Mouse (Mus musculus): ENCODE data around the gene Xrcc3. TPM values are rescaled to one million over a fixed set of nuclear protein-coding genes. Genes with fewer than 3 reads are reported as not detected.

Xrcc3 gene
- polyA plus RNA-seq (2015; fragmentation: Nextera tagmentation; extraction: Ambion mirVana), result 1.8 and 2.1 TPM in 2 replicates

- H3K9ac ChIP-seq (replicated peaks; ENCODE audit: low read depth), result peak within 1 kb of the TSS; percentile 83
- peak within 1 kb of the TSS; percentile 98 for H3K27ac ChIP-seq (ENCODE audit: low read length)
- H3K4me2 ChIP-seq (replicated peaks; ENCODE audit: low read depth, low read length), result peak within 1 kb of the TSS; percentile 81
- H3K4me3 ChIP-seq (ENCODE audit: low read depth, low read length), result peak within 1 kb of the TSS; percentile 70
- under 1% methylated on average over 80 of the region's 87 CpGs for WGBS
- H3K9me3 ChIP-seq (ENCODE audit: low read length), result no peaks in the 10 kb centered on the region
- no peaks in the 10 kb centered on the region for H3K27me3 ChIP-seq (replicated peaks; ENCODE audit: insufficient read depth, low read length)
- H3K4me1 ChIP-seq (ENCODE audit: insufficient read depth, low read depth, low read length), result peaks cover 26% of the 10 kb centered on the region
- DNase-seq (ENCODE audit: low spot score), result peak; percentile 100
- peak; percentile 95 for ATAC-seq
- no peaks in the 10 kb centered on the region for H3K36me3 ChIP-seq (ENCODE audit: insufficient read depth, low read length)
- TF ChIP-seq CTCF (IDR thresholded peaks at IDR 0.05) (no peak), EP300 (IDR thresholded peaks at IDR 0.05) (no peak; the same call in 1 of the 2 replicates)
These were observed at the start of gene Xrcc3, which contains the start of gene Zfyve21 for GRCm38 (mm10) chr12:111813766-111814617. Xrcc3 (minus strand) TSS chr12:111813873. Zfyve21 (plus strand) TSS chr12:111814170.

DNA sequence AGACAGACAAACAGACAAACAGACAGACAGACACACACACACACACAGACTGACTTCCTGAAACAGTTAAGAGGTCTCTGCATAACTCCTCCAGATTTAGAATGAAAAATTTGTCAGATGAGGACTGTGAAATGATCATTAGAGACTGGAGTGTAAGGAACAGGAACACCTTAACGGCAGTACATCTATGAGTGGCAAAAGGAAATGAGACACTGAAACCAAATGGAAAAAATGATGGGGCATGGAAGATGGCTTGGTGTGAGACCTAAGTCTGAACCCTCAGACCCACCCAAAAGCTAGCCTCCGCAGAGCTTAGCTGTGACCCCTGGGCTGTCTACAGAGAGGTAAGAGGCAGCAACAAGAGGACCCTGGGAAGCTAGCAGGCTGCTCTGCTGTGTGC, 41.8 kb upstream of the Xrcc3 start:
- TF ChIP-seq EP300 (IDR thresholded peaks at IDR 0.05) (no peak), CTCF (IDR thresholded peaks at IDR 0.05) (no peak)
- no peak overlapping the region for H3K4me3 ChIP-seq (ENCODE audit: low read depth, low read length)
- ATAC-seq (no peak), DNase-seq (ENCODE audit: low spot score) (no peak)
- H3K9me3 ChIP-seq (ENCODE audit: low read length), result no peaks in the 10 kb centered on the region
- H3K27me3 ChIP-seq (replicated peaks; ENCODE audit: insufficient read depth, low read length), result no peaks in the 10 kb centered on the region
- H3K9ac ChIP-seq (replicated peaks; ENCODE audit: low read depth), result no peak overlapping the region
- 94% methylated on average over 2 of the region's 2 CpGs for WGBS
- no peak overlapping the region for H3K4me2 ChIP-seq (replicated peaks; ENCODE audit: low read depth, low read length)
- peaks cover 1% of the 10 kb centered on the region; the same call in 1 of the 2 replicates for H3K36me3 ChIP-seq (ENCODE audit: insufficient read depth, low read length)
- no peaks in the 10 kb centered on the region for H3K4me1 ChIP-seq (ENCODE audit: insufficient read depth, low read depth, low read length)
- H3K27ac ChIP-seq (ENCODE audit: low read length), result no peak overlapping the region

- DNase-seq (ENCODE audit: low spot score) (no peak), ATAC-seq (no peak)
- 65% methylated on average over 4 of the region's 4 CpGs for WGBS
- Histone ChIP-seq H3K9ac (replicated peaks; ENCODE audit: low read depth) (no peak overlapping the region), H3K4me1 (ENCODE audit: insufficient read depth, low read depth, low read length) (no peaks in the 10 kb centered on the region), H3K4me2 (replicated peaks; ENCODE audit: low read depth, low read length) (no peak overlapping the region), H3K9me3 (ENCODE audit: low read length) (no peaks in the 10 kb centered on the region), H3K36me3 (ENCODE audit: insufficient read depth, low read length) (no peaks in the 10 kb centered on the region), H3K27ac (ENCODE audit: low read length) (no peak overlapping the region), H3K4me3 (ENCODE audit: low read depth, low read length) (no peak overlapping the region), H3K27me3 (replicated peaks; ENCODE audit: insufficient read depth, low read length) (no peaks in the 10 kb centered on the region)
- TF ChIP-seq EP300 (IDR thresholded peaks at IDR 0.05) (no peak), CTCF (IDR thresholded peaks at IDR 0.05) (no peak)
These were observed 39.9 kb upstream of the Xrcc3 start for GRCm38 (mm10) chr12:111853546-111853945.

DNA sequence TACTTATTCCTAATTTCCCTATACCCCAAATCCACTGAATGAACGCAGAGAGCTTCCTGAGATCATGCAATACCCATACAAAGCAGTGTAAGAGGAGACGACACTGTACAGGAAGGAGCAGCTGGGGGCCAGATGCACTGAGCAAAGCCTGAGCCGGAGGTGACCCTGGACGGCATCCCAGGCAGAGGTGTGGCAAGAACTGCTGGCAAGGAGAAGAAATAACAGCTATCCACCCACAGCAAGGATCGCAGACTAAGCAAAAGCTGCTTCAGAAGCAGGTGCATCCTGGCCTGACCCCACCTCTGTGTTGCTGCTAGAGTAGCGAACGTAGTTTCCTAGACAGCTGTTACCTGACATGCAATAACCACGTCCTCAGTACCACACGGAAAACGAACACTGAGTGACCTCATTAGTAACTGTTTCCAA, 39.4 kb upstream of the Xrcc3 start:
- ATAC-seq, result no peak
- Histone ChIP-seq H3K9ac (replicated peaks; ENCODE audit: low read depth) (no peak overlapping the region), H3K27me3 (replicated peaks; ENCODE audit: insufficient read depth, low read length) (no peaks in the 10 kb centered on the region), H3K36me3 (ENCODE audit: insufficient read depth, low read length) (no peaks in the 10 kb centered on the region), H3K4me2 (replicated peaks; ENCODE audit: low read depth, low read length) (no peak overlapping the region), H3K27ac (ENCODE audit: low read length) (no peak overlapping the region), H3K9me3 (ENCODE audit: low read length) (no peaks in the 10 kb centered on the region), H3K4me3 (ENCODE audit: low read depth, low read length) (no peak overlapping the region), H3K4me1 (ENCODE audit: insufficient read depth, low read depth, low read length) (no peaks in the 10 kb centered on the region)
- WGBS, result 44% methylated on average over 10 of the region's 10 CpGs
- TF ChIP-seq EP300 (IDR thresholded peaks at IDR 0.05) (no peak), CTCF (IDR thresholded peaks at IDR 0.05) (no peak)
- peak; percentile 28 for DNase-seq (ENCODE audit: low spot score)

- Histone ChIP-seq H3K4me3 (ENCODE audit: low read depth, low read length) (no peak overlapping the region), H3K36me3 (ENCODE audit: insufficient read depth, low read length) (no peaks in the 10 kb centered on the region), H3K27me3 (replicated peaks; ENCODE audit: insufficient read depth, low read length) (no peaks in the 10 kb centered on the region), H3K9me3 (ENCODE audit: low read length) (no peaks in the 10 kb centered on the region), H3K4me2 (replicated peaks; ENCODE audit: low read depth, low read length) (no peak overlapping the region), H3K4me1 (ENCODE audit: insufficient read depth, low read depth, low read length) (no peaks in the 10 kb centered on the region), H3K27ac (ENCODE audit: low read length) (no peak overlapping the region), H3K9ac (replicated peaks; ENCODE audit: low read depth) (no peak overlapping the region)
- WGBS, result 81% methylated on average over 5 of the region's 5 CpGs
- TF ChIP-seq CTCF (IDR thresholded peaks at IDR 0.05) (no peak), EP300 (IDR thresholded peaks at IDR 0.05) (no peak)
- ATAC-seq (no peak), DNase-seq (ENCODE audit: low spot score) (no peak)
These were observed 38.1 kb upstream of the Xrcc3 start for GRCm38 (mm10) chr12:111851745-111852144.

- 67% methylated on average over 2 of the region's 2 CpGs for WGBS
- Histone ChIP-seq H3K9me3 (ENCODE audit: low read length) (no peaks in the 10 kb centered on the region), H3K27ac (ENCODE audit: low read length) (no peak overlapping the region), H3K9ac (replicated peaks; ENCODE audit: low read depth) (no peak overlapping the region), H3K4me2 (replicated peaks; ENCODE audit: low read depth, low read length) (no peak overlapping the region), H3K36me3 (ENCODE audit: insufficient read depth, low read length) (no peaks in the 10 kb centered on the region), H3K27me3 (replicated peaks; ENCODE audit: insufficient read depth, low read length) (no peaks in the 10 kb centered on the region), H3K4me1 (ENCODE audit: insufficient read depth, low read depth, low read length) (no peaks in the 10 kb centered on the region), H3K4me3 (ENCODE audit: low read depth, low read length) (no peak overlapping the region)
- ATAC-seq (no peak), DNase-seq (ENCODE audit: low spot score) (peak; percentile 7)
- TF ChIP-seq EP300 (IDR thresholded peaks at IDR 0.05), result no peak
- peak; percentile 52 for TF ChIP-seq CTCF (IDR thresholded peaks at IDR 0.05)
These were observed 37.6 kb upstream of the Xrcc3 start for GRCm38 (mm10) chr12:111851235-111851634.
